Mouse (Mus musculus) megakaryocyte-erythroid progenitor cell, adult 5-6 weeks (primary cell): ENCODE measurements around the gene Rnf32. TPM values are rescaled to one million over a fixed set of nuclear protein-coding genes. Genes with fewer than 3 reads are reported as not detected.

Experiments used
- ATAC-seq: replicated peaks from 2 replicates; pipeline ENCODE4 v1.8.0; 2016; ENCODE audit warnings: mild to moderate bottlenecking, inconsistent platforms; ENCODE audit not compliant: severe bottlenecking, poor library complexity, low FRiP score, low TSS enrichment
- total RNA-seq, 2 experiments: library from RNA; stranded (forward) in 1 of 2; stranded (reverse) in 1 of 2; fragments of 200-1000, 215-1000 nt in 1 of 2; fragments of >200 nt in 1 of 2; fragmentation: Nextera tagmentation in 1 of 2; gene quantifications; 2 replicates each; pipeline ENCODE4 v1.2.3; 2014 to 2017

Rnf32 gene
- total RNA-seq, 2 experiments from 2014 or later: not detected

- ATAC-seq: no peak
Measured at GRCm38 (mm10) chr5:29253876-29254275, 58.1 kb downstream of the Rnf32 start.

DNA sequence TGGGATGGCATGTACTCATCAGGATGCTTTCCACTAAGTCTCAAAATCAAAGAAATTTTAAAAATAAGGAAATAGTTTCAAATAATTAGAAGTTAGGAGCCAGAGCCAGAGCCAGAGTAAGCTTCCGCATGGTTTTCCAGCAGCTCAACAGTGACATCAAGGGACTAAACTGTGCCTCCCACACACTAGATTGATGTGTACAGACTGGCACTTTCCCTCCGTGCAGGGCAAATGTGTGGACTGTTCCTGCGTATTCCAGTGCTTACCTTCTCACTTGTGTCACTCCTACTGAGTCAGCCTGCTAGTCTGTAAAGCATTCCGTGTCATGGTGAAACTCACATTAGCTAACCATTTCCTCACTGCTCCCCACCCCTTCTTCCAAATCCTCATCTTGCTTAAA, 75.1 kb downstream of the Rnf32 start:
- no peak for ATAC-seq

DNA sequence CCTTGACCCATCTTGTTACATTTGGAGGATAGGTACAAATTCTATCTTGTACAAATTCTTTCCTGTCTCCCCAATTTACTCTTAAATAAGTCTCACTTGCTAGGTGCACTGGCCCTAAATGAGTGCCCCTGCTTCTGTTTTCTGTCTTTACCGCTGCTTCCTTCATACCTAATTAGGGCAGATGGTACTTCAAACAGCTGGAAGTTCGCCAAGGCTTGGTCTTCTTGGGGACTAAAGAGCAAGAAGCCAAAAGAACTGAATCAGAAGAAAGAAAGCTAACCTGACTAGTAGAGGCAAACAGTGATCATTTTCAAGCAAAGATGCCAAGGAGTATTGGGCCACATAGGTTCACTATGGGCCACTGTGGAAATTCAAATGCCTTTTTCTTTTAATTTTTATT, 77.6 kb downstream of the Rnf32 start:
- ATAC-seq: no peak

GRCm38 (mm10) chr5:29274746-29275145, 79.0 kb downstream of the Rnf32 start:
- ATAC-seq: no peak

Other genes starting within 250 kb of the Rnf32 start
- 1.4 and 1.7 TPM in 2 replicates for gene Lmbr1, start 182.4 kb downstream of the Rnf32 start, total RNA-seq (2014; fragmentation: Nextera tagmentation)
- 6.2 and 10.0 TPM in 2 replicates for gene Lmbr1, start 182.4 kb downstream of the Rnf32 start, total RNA-seq (2017)
- gene Nom1, start 238.7 kb downstream of the Rnf32 start, total RNA-seq (2014; fragmentation: Nextera tagmentation): 17.5 and 19.8 TPM in 2 replicates
- 23.2 and 38.0 TPM in 2 replicates for gene Nom1, start 238.7 kb downstream of the Rnf32 start, total RNA-seq (2017)